In genomic region chr3:108209536-108209935, GRCm38 (mm10) we compare ENCODE assay signal across 9 mouse cellular contexts. TPM values are rescaled to one million over a fixed set of nuclear protein-coding genes. Genes with fewer than 3 reads are reported as not detected.
DNase-seq lines count a peak whose midpoint lies in the region; ATAC-seq and TF ChIP-seq lines count a peak whose summit lies in the region.
"Had no signal": no experiment of that assay in that cellular context is flagged by ENCODE, and none has a peak within 500 bp of the region (broad histone marks: within the 10 kb centered on the region; RNA-seq: fewer than 3 reads in every experiment).

No protein-coding gene starts in this region.

- 9% methylated on average over 8 of the region's 8 CpGs for WGBS in embryonic facial prominence, embryonic 12.5 days
- 6% methylated on average over 8 of the region's 8 CpGs for WGBS in intestine, embryonic 14.5 days
- WGBS in neural tube, embryonic 11.5 days: 10% methylated on average over 8 of the region's 8 CpGs

- ATAC-seq in embryonic facial prominence, embryonic 12.5 days (ENCODE audit: insufficient number of reproducible peaks, insufficient read depth, low FRiP score, low TSS enrichment): no peak
- peak; percentile 4 for ATAC-seq in intestine, embryonic 14.5 days (replicated peaks; ENCODE audit: low FRiP score, low TSS enrichment, low read depth)
- ATAC-seq in neural tube, embryonic 11.5 days (ENCODE audit: insufficient read depth, low FRiP score, low TSS enrichment): peak; percentile 10
- no peak for ATAC-seq in erythroid progenitor cell, adult 5-6 weeks (replicated peaks; ENCODE audit: low FRiP score, poor library complexity, severe bottlenecking)

- H3K4me1 ChIP-seq in embryonic facial prominence, embryonic 12.5 days: peaks cover 16% of the 10 kb centered on the region
- peaks cover 15% of the 10 kb centered on the region for H3K4me1 ChIP-seq in intestine, embryonic 14.5 days (replicated peaks; ENCODE audit: control insufficient read depth, insufficient read depth, low read length)
- H3K4me1 ChIP-seq in neural tube, embryonic 11.5 days (ENCODE audit: control insufficient read depth, insufficient read depth, low read length): peaks cover 8% of the 10 kb centered on the region; the same call in 1 of the 2 replicates

- peak overlapping the region; percentile 100 for H3K27ac ChIP-seq in layer of hippocampus, adult 2 months
- H3K27ac ChIP-seq in embryonic facial prominence, embryonic 12.5 days: peak overlapping the region; percentile 93
- peak overlapping the region; percentile 87 for H3K27ac ChIP-seq in intestine, embryonic 14.5 days (ENCODE audit: low read depth)
- H3K27ac ChIP-seq in neural tube, embryonic 11.5 days (ENCODE audit: low read depth, low read length): peak overlapping the region; percentile 91; the same call in 1 of the 2 replicates

- no peaks in the 10 kb centered on the region for H3K27me3 ChIP-seq in embryonic facial prominence, embryonic 12.5 days
- no peaks in the 10 kb centered on the region for H3K27me3 ChIP-seq in intestine, embryonic 14.5 days (replicated peaks; ENCODE audit: control insufficient read depth, insufficient read depth, low read length)
- H3K27me3 ChIP-seq in neural tube, embryonic 11.5 days (ENCODE audit: control insufficient read depth, insufficient read depth, low read length): no peaks in the 10 kb centered on the region

- peaks cover 35% of the 10 kb centered on the region for H3K36me3 ChIP-seq in embryonic facial prominence, embryonic 12.5 days
- H3K36me3 ChIP-seq in intestine, embryonic 14.5 days (ENCODE audit: control insufficient read depth, insufficient read depth, low read length): peaks cover 30% of the 10 kb centered on the region
- H3K36me3 ChIP-seq in neural tube, embryonic 11.5 days (ENCODE audit: control insufficient read depth, insufficient read depth, low read length): peaks cover 8% of the 10 kb centered on the region; the same call in 1 of the 2 replicates

- TF ChIP-seq CTCF in layer of hippocampus, adult 2 months (conservative IDR thresholded peaks at IDR 0.05): no peak

- no peak for DNase-seq in layer of hippocampus, adult 2 months (ENCODE audit: low spot score in 2 of 2)
- no peak for DNase-seq in layer of hippocampus, postnatal 10 days (ENCODE audit: low spot score in 2 of 2)
- DNase-seq in intestine, embryonic 14.5 days (ENCODE audit: low spot score): no peak
- no peak for DNase-seq in neural tube, embryonic 11.5 days (ENCODE audit: low spot score)
- no peak for DNase-seq in retina, postnatal 1 day
- DNase-seq in gastrocnemius, postnatal 4 days (ENCODE audit: low spot score in 2 of 2): no peak

- H3K4me3 ChIP-seq in layer of hippocampus, adult 2 months: peak overlapping the region; percentile 90
- peak overlapping the region; percentile 58 for H3K4me3 ChIP-seq in embryonic facial prominence, embryonic 12.5 days
- peak overlapping the region; percentile 64 for H3K4me3 ChIP-seq in intestine, embryonic 14.5 days (ENCODE audit: low read depth, low read length)
- peak overlapping the region; percentile 56 for H3K4me3 ChIP-seq in neural tube, embryonic 11.5 days (ENCODE audit: low read depth, low read length)

- H3K4me2 ChIP-seq in embryonic facial prominence, embryonic 12.5 days (replicated peaks): peak overlapping the region; percentile 87
- peak overlapping the region; percentile 89 for H3K4me2 ChIP-seq in intestine, embryonic 14.5 days (ENCODE audit: low read length)
- peak overlapping the region; percentile 88 for H3K4me2 ChIP-seq in neural tube, embryonic 11.5 days (ENCODE audit: low read depth)

- peak overlapping the region; percentile 71 for H3K9ac ChIP-seq in embryonic facial prominence, embryonic 12.5 days
- H3K9ac ChIP-seq in intestine, embryonic 14.5 days (ENCODE audit: low read length): peak overlapping the region; percentile 84
- peak overlapping the region; percentile 92 for H3K9ac ChIP-seq in neural tube, embryonic 11.5 days (ENCODE audit: low read length)

- H3K9me3 ChIP-seq in embryonic facial prominence, embryonic 12.5 days: no peaks in the 10 kb centered on the region
- H3K9me3 ChIP-seq in intestine, embryonic 14.5 days (ENCODE audit: control insufficient read depth, low read length): no peaks in the 10 kb centered on the region
- H3K9me3 ChIP-seq in neural tube, embryonic 11.5 days (ENCODE audit: control insufficient read depth, low read length): no peaks in the 10 kb centered on the region

RNA-seq across cellular contexts. Expression of gene Atxn7l2, which starts 1.2 kb away (rescaled TPM):
- total RNA-seq in layer of hippocampus, adult 2 months (2021): 10 to 100 TPM; 31.9 to 34.6 TPM
- 10 to 100 TPM; 21.1 to 26.1 TPM for total RNA-seq in layer of hippocampus, postnatal 10 days (2021)
- 27.2 and 29.4 TPM in 2 replicates for polyA plus RNA-seq in embryonic facial prominence, embryonic 12.5 days (2016; fragmentation: Nextera tagmentation; extraction: Ambion mirVana)
- 15.3 and 15.5 TPM in 2 replicates for polyA plus RNA-seq in intestine, embryonic 14.5 days (2014; fragmentation: Nextera tagmentation; extraction: Ambion mirVana)
- 21.1 and 24.5 TPM in 2 replicates for polyA plus RNA-seq in neural tube, embryonic 11.5 days (2014; fragmentation: Nextera tagmentation; extraction: Ambion mirVana)
- 10 to 100 TPM; 16.4 to 27.7 TPM for total RNA-seq in gastrocnemius, postnatal 4 days (2021)
- total RNA-seq in erythroid progenitor cell, adult 5-6 weeks (2015; ENCODE audit: low replicate concordance): 0.36 and 5.4 TPM in 2 replicates
- not detected in 2 replicates for total RNA-seq in erythroid progenitor cell, adult 5-6 weeks (2017; ENCODE audit: low replicate concordance)

RNA-seq across cellular contexts. Expression of gene Cyb561d1, which starts 8.5 kb away (rescaled TPM):
- 10 to 100 TPM; 16.3 to 16.8 TPM for total RNA-seq in layer of hippocampus, adult 2 months (2021)
- total RNA-seq in layer of hippocampus, postnatal 10 days (2021): 10 to 100 TPM; 10.6 to 11.2 TPM
- 2.6 and 2.7 TPM in 2 replicates for polyA plus RNA-seq in embryonic facial prominence, embryonic 12.5 days (2016; fragmentation: Nextera tagmentation; extraction: Ambion mirVana)
- 2.3 and 2.6 TPM in 2 replicates for polyA plus RNA-seq in intestine, embryonic 14.5 days (2014; fragmentation: Nextera tagmentation; extraction: Ambion mirVana)
- 2.1 and 2.9 TPM in 2 replicates for polyA plus RNA-seq in neural tube, embryonic 11.5 days (2014; fragmentation: Nextera tagmentation; extraction: Ambion mirVana)
- total RNA-seq in gastrocnemius, postnatal 4 days (2021): 1 to 10 TPM; 4.5 to 6.1 TPM
- total RNA-seq in erythroid progenitor cell, adult 5-6 weeks (2015; ENCODE audit: low replicate concordance): 1.4 and 2.1 TPM in 2 replicates
- 5.3 TPM in 1 of 2 replicates, not detected in the other for total RNA-seq in erythroid progenitor cell, adult 5-6 weeks (2017; ENCODE audit: low replicate concordance)

RNA-seq across cellular contexts. Expression of gene Sypl2, which starts 16.9 kb away (rescaled TPM):
- 1 to 10 TPM; 2.0 to 3.0 TPM for total RNA-seq in layer of hippocampus, adult 2 months (2021)
- 1 to 10 TPM; 1.2 to 1.6 TPM for total RNA-seq in layer of hippocampus, postnatal 10 days (2021)
- polyA plus RNA-seq in embryonic facial prominence, embryonic 12.5 days (2016; fragmentation: Nextera tagmentation; extraction: Ambion mirVana): 0.85 and 1.1 TPM in 2 replicates
- polyA plus RNA-seq in intestine, embryonic 14.5 days (2014; fragmentation: Nextera tagmentation; extraction: Ambion mirVana): 0.08 and 0.36 TPM in 2 replicates
- 0.46 and 0.76 TPM in 2 replicates for polyA plus RNA-seq in neural tube, embryonic 11.5 days (2014; fragmentation: Nextera tagmentation; extraction: Ambion mirVana)
- 100 to 1,000 TPM; 441 to 517 TPM for total RNA-seq in gastrocnemius, postnatal 4 days (2021)
- total RNA-seq in erythroid progenitor cell, adult 5-6 weeks (2015; ENCODE audit: low replicate concordance): not detected in 2 replicates
- not detected in 2 replicates for total RNA-seq in erythroid progenitor cell, adult 5-6 weeks (2017; ENCODE audit: low replicate concordance)
- total RNA-seq: common myeloid progenitor, adult 5-6 weeks had no signal

RNA-seq across cellular contexts. Expression of gene Amigo1, which starts 23.4 kb away (rescaled TPM):
- 10 to 100 TPM; 69.7 to 79.0 TPM for total RNA-seq in layer of hippocampus, adult 2 months (2021)
- total RNA-seq in layer of hippocampus, postnatal 10 days (2021): 10 to 100 TPM; 36.9 to 37.2 TPM
- 7.9 and 8.5 TPM in 2 replicates for polyA plus RNA-seq in embryonic facial prominence, embryonic 12.5 days (2016; fragmentation: Nextera tagmentation; extraction: Ambion mirVana)
- polyA plus RNA-seq in intestine, embryonic 14.5 days (2014; fragmentation: Nextera tagmentation; extraction: Ambion mirVana): 3.0 and 3.5 TPM in 2 replicates
- polyA plus RNA-seq in neural tube, embryonic 11.5 days (2014; fragmentation: Nextera tagmentation; extraction: Ambion mirVana): 6.5 and 7.2 TPM in 2 replicates
- 10 to 100 TPM; 27.9 to 32.2 TPM for total RNA-seq in gastrocnemius, postnatal 4 days (2021)
- total RNA-seq in erythroid progenitor cell, adult 5-6 weeks (2015; ENCODE audit: low replicate concordance): not detected in 2 replicates
- 0.38 TPM in 1 of 2 replicates, not detected in the other for total RNA-seq in erythroid progenitor cell, adult 5-6 weeks (2017; ENCODE audit: low replicate concordance)

RNA-seq across cellular contexts. Expression of gene Psma5, which starts 47.2 kb away (rescaled TPM):
- 10 to 100 TPM; 68.2 to 76.8 TPM for total RNA-seq in layer of hippocampus, adult 2 months (2021)
- 10 to 100 TPM; 84.5 to 91.8 TPM for total RNA-seq in layer of hippocampus, postnatal 10 days (2021)
- polyA plus RNA-seq in embryonic facial prominence, embryonic 12.5 days (2016; fragmentation: Nextera tagmentation; extraction: Ambion mirVana): 263 and 288 TPM in 2 replicates
- 319 and 324 TPM in 2 replicates for polyA plus RNA-seq in intestine, embryonic 14.5 days (2014; fragmentation: Nextera tagmentation; extraction: Ambion mirVana)
- 294 and 297 TPM in 2 replicates for polyA plus RNA-seq in neural tube, embryonic 11.5 days (2014; fragmentation: Nextera tagmentation; extraction: Ambion mirVana)
- 100 to 1,000 TPM; 126 to 128 TPM for total RNA-seq in gastrocnemius, postnatal 4 days (2021)
- total RNA-seq in erythroid progenitor cell, adult 5-6 weeks (2015; ENCODE audit: low replicate concordance): 78.8 and 93.0 TPM in 2 replicates
- 49.7 and 86.5 TPM in 2 replicates for total RNA-seq in erythroid progenitor cell, adult 5-6 weeks (2017; ENCODE audit: low replicate concordance)

Comparison
In these comparisons a context has a peak if more than half of its experiments do, and no peak if none do; other contexts are left out.
1. ATAC-seq: peak in intestine, embryonic 14.5 days (single experiment) and neural tube, embryonic 11.5 days (single experiment); none in embryonic facial prominence, embryonic 12.5 days (single experiment) and erythroid progenitor cell, adult 5-6 weeks (single experiment).
2. RNA of gene Sypl2, which starts 16.9 kb away (total RNA-seq): 441 to 517 TPM in gastrocnemius, postnatal 4 days; 2.0 to 3.0 TPM in layer of hippocampus, adult 2 months, 1.2 to 1.6 TPM in layer of hippocampus, postnatal 10 days and not detected in erythroid progenitor cell, adult 5-6 weeks; every median in the first group is over 100 times any median in the second.
3. Peak in every context shown above with its lines, with median percentiles within 50 percentile points of each other: H3K27ac ChIP-seq, H3K4me3 ChIP-seq, H3K4me2 ChIP-seq and H3K9ac ChIP-seq.